Mouse (Mus musculus) liver, embryonic 16.5 days (tissue): ENCODE measurements around the gene Ajm1. TPM values are rescaled to one million over a fixed set of nuclear protein-coding genes. Genes with fewer than 3 reads are reported as not detected.
A peak's percentile ranks its signal among the peaks of the same experiment; 100 is the strongest.

Experiments
- ATAC-seq: fragments of 200-750 bp; cut with Nextera tagmentation; 2 replicates; pipeline ENCODE4 v1.8.0; 2017; ENCODE audit warnings: low read depth, mild to moderate bottlenecking, moderate number of reproducible peaks, moderate library complexity
- H3K27ac ChIP-seq: fragments of 300-500 bp; sonication (generic); 2 replicates; pipeline ENCODE4 v1.5.1; 2014; ENCODE audit warnings: mild to moderate bottlenecking, low read length
- H3K27me3 ChIP-seq: fragments of 300-500 bp; sonication (generic); 2 replicates; pipeline ENCODE4 v1.6.1; 2014; ENCODE audit warnings: low read depth, low read length, mixed read lengths; ENCODE audit not compliant: control insufficient read depth, insufficient read depth
- H3K36me3 ChIP-seq: fragments of 300-500 bp; sonication (generic); 2 replicates; pipeline ENCODE4 v1.6.1; 2014; ENCODE audit warnings: mild to moderate bottlenecking; ENCODE audit not compliant: control insufficient read depth, insufficient read depth
- H3K4me1 ChIP-seq: fragments of 300-500 bp; sonication (generic); 2 replicates; pipeline ENCODE4 v1.6.1; 2014; ENCODE audit warnings: low read depth, low read length, mixed read lengths; ENCODE audit not compliant: control insufficient read depth
- H3K4me2 ChIP-seq: fragments of 300-500 bp; sonication (generic); 2 replicates; pipeline ENCODE4 v1.6.1; 2014; ENCODE audit warnings: low read depth, low read length, mixed read lengths
- H3K4me3 ChIP-seq: fragments of 300-500 bp; sonication (generic); 2 replicates; pipeline ENCODE4 v1.5.1; 2014; ENCODE audit warnings: low read depth, mild to moderate bottlenecking, low read length
- H3K9ac ChIP-seq: fragments of 300-500 bp; sonication (generic); 2 replicates; pipeline ENCODE4 v1.6.1; 2014; ENCODE audit warnings: low read depth, low read length
- H3K9me3 ChIP-seq: fragments of 300-500 bp; sonication (generic); replicated peaks from 2 replicates; pipeline ENCODE4 v1.6.1; 2016; ENCODE audit warnings: low read length; ENCODE audit not compliant: control insufficient read depth
- WGBS: fragments of 180-500 bp; shearing (Covaris S2); extraction: QIAGEN DNeasy Blood & Tissue Kit; methylation state at CpG from one replicate; pipeline ENCODE4 v1.1.7; 2014; ENCODE audit not compliant: insufficient replicate concordance; 5-methylcytosine and 5-hydroxymethylcytosine counted together
- polyA plus RNA-seq: library from polyadenylated mRNA; unstranded; fragments of >200 nt; fragmentation: Nextera tagmentation; extraction: Ambion mirVana; gene quantifications from 2 replicates; pipeline ENCODE4 v1.2.1, GENCODE M21; 2015

Gene Ajm1
- polyA plus RNA-seq, 1 experiment from 2014 or later, result 0.07 TPM

DNA sequence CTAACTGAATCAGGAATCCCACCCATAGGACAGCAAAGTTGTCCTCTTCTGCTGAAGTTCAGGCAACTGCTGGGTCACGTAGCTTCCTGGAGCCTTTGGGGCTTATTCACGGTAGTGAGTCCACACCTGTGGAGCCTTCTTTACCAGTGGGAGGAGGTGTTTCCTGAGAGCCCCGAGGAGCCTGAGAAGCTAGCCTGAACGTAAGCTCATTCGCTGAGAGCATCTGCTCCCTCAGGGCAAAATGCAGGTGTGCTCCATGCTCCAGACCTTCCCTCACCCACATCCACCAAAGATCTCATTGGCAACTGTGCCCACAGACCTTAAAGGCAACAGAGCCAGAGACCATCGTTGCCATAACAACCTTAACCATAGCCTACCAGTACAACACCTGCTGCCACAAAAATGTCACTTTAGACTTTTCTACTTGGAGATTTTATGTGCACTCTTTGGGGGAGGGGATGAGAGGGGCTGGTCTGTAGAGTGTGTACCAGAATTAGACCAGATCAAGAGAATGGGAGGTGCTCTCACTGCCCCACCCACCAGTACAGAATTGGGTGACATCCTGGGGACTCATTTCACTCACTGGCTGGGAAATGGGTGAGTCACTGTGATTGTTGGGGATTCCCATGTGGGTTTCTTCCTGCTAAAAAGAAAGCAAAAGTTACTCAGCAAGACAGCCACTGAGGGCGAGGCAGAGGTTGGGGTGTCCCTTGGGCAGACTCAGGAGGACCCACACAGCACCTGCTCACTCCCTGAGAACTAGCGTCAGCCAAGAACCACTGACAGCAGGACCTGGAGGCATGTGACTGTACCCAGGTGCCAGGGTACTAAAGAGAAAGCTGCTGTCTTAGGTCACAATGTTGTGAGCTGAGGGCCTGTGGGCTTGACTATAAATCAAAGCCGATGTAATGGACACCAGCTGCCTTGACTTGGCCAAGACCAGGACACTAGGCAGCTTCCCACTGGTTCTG is 32.3 kb downstream of the Ajm1 start:
- 66% methylated on average over 9 of the region's 9 CpGs for WGBS
- Histone ChIP-seq H3K9me3 (no peaks in the 10 kb centered on the region), H3K4me1 (peaks cover 16% of the 10 kb centered on the region), H3K9ac (no peak overlapping the region), H3K27me3 (no peaks in the 10 kb centered on the region), H3K27ac (no peak overlapping the region), H3K4me3 (no peak overlapping the region), H3K4me2 (no peak overlapping the region), H3K36me3 (no peaks in the 10 kb centered on the region; the same call in 1 of the 2 replicates)
- no peak for ATAC-seq

DNA sequence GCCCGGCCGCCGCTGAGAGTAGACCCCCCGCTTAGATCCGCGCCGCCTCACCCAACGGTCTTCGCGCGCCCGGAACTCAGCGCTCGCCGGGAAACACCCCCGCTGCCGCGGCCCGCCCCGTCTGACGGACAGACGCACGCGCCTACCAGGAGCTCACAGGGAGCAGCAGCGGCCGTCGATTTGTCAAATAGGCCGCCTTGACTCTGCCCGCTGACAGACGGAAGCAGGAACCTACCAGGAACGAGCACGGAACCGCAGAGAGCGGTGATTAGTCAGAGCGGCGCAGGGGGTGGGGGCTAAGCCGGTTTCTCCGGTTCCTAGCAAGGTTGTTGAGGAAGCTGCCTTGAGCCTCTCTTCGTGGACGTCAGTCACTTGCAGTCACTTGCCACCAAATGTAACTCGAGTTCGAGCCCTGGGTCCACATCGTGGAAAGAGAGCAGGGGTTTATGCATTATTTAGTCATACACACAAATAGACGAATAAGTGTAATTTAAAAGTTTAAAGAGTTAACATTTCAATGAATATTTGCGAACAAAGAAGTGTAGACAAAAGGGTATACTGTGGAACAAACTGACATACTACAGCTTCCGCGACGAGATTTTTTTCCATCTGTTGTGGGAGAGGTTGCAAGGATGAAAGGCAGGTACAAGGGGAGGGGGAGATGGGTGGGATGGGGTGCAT is 34.6 kb downstream of the Ajm1 start, which contains the start of gene Traf2:
Gene Traf2, minus strand, starts transcription at position 130 of the 681 bp plus-strand sequence.
- no peaks in the 10 kb centered on the region for H3K9me3 ChIP-seq
- H3K27ac ChIP-seq, result peak within 1 kb of the TSS; percentile 76
- no peaks in the 10 kb centered on the region; the same call in 1 of the 2 replicates for H3K36me3 ChIP-seq
- peak within 1 kb of the TSS; percentile 83 for H3K4me2 ChIP-seq
- peak within 1 kb of the TSS; percentile 86 for H3K4me3 ChIP-seq
- ATAC-seq, result peak; percentile 99
- H3K4me1 ChIP-seq, result peaks cover 16% of the 10 kb centered on the region
- H3K27me3 ChIP-seq, result no peaks in the 10 kb centered on the region
- WGBS, result 3% methylated on average over 48 of the region's 48 CpGs
- H3K9ac ChIP-seq, result peak within 1 kb of the TSS; percentile 85

DNA sequence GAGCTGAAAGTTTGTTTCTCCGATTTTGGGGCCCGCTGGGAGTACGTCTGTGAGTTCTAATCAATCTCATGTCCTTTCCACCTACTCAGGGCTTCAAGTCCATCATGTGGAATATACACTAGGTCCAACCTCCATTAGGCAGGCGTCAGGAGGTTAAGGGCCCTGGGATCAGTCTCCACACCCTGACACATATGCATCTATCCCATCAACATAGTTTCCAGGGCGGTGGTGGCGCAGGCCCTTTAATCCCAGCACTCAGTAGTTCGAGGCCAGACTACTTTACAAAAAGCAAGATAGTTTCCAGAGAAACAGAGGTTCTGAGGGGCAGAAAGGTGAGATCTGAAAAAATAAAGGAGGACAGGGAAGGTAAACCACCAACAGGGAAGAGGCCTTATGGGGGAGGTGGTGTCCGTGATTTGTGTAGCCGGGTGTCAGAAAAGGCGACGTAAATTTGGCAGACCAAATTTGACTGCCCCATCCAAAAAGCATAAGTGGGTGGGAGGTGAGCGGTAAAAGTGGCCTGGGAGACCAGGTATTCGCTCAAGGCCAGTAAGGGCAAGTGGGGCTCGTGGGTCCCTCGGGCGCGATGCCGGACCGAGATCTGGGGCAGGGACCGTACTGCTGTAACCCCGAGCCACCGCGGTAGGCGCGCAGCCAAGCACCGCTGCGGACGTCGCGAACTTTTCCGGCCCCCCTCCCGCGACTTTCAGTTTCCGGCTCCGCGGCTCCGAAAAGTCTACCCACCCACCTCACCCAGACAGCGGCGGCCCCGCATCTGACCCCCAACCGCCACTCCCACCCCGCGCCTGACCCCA is 35.4 kb downstream of the Ajm1 start:
- Histone ChIP-seq H3K9me3 (no peaks in the 10 kb centered on the region), H3K27ac (peak overlapping the region; percentile 76), H3K9ac (peak overlapping the region; percentile 85), H3K4me2 (peak overlapping the region; percentile 83), H3K36me3 (no peaks in the 10 kb centered on the region; the same call in 1 of the 2 replicates), H3K4me1 (peaks cover 16% of the 10 kb centered on the region), H3K4me3 (peak overlapping the region; percentile 86), H3K27me3 (no peaks in the 10 kb centered on the region)
- 4% methylated on average over 43 of the region's 43 CpGs for WGBS
- peak; percentile 61 for ATAC-seq

DNA sequence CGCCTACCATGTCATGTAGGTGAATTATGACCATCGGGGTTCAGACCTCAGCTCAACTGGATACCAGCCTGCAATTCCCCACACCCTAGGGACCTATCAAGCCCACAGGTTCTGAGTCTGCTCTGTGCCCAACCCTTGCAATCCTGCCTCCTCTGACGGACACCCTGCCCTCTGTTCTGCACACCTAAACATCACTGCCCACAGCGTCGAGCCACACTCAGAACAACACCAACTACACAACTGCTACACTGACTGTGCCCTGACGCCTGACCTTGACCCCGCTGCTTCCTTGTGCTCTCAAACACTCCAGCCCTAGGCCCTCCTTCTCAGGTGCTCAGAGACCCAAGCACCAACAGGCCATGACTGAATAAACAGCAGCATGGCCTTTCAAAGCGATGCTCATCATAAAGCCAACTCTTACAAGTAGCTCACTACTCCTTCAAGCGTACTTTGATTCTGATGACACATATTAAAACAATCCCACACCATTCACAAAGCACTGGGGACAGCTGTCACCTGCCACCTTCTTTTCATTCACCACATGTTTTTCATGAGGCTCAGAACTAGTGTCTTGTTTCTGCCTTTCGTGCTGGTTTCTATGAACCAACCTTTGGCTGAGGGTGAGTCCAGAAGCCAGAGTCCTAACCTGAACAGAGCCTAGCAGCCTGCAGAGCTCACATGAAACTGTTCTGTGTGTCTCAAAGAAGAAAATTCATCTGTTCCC is 39.8 kb downstream of the Ajm1 start:
- H3K36me3 ChIP-seq, result peaks cover 7% of the 10 kb centered on the region
- no peak for ATAC-seq

DNA sequence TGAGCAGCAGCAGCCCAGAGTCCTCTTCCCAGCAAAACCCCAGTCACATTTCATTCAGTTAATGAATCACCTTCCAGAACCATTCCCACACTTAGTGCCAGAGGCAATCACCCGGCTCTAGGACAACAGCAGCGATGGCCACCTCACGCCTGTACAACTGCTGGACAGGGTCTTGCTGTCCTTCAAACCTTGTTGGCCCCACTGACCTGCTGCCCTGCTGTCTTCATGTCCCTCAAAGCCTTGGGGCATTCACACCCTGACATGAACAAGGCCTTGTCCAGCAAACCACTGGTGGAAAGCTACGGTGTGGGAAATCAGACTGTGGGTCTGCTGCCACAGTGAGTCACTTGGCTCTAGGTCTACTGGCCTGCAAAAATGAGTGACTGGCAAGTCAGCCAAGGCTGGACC is 41.0 kb downstream of the Ajm1 start:
- no peaks in the 10 kb centered on the region for H3K9me3 ChIP-seq
- H3K4me3 ChIP-seq, result no peak overlapping the region
- WGBS, result 86% methylated on average over 4 of the region's 4 CpGs
- peaks cover 6% of the 10 kb centered on the region for H3K4me1 ChIP-seq
- no peak overlapping the region for H3K27ac ChIP-seq
- peaks cover 16% of the 10 kb centered on the region for H3K36me3 ChIP-seq
- H3K27me3 ChIP-seq, result no peaks in the 10 kb centered on the region
- ATAC-seq, result no peak
- no peak overlapping the region for H3K9ac ChIP-seq
- H3K4me2 ChIP-seq, result no peak overlapping the region

More for the DNA sequence above, 39.8 kb downstream of the Ajm1 start:
- H3K4me3 ChIP-seq, result no peak overlapping the region
- H3K27ac ChIP-seq, result no peak overlapping the region
- H3K4me2 ChIP-seq, result no peak overlapping the region
- H3K27me3 ChIP-seq, result no peaks in the 10 kb centered on the region
- peaks cover 12% of the 10 kb centered on the region for H3K4me1 ChIP-seq
- H3K9ac ChIP-seq, result no peak overlapping the region
- H3K9me3 ChIP-seq, result no peaks in the 10 kb centered on the region
- WGBS, result 76% methylated on average over 10 of the region's 10 CpGs

DNA sequence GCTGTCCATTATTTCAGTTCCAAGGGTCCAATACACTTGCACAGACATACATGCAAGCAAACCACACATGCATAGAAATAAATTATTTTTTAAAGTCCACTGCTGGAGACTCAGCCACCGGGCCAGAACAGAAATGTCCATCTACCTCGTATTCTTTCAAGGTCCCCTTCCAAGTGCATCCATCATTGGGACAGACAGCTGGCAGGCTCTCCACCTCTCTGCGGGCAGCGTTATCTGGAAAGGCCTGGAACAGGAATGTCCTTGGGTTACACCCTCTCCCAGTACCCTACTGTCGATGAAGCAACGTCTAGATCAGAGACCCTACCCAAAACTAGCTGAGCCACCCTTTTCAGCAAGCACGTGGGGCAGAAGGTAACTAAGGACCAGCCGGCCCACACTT is 45.0 kb downstream of the Ajm1 start:
- Histone ChIP-seq H3K36me3 (peaks cover 18% of the 10 kb centered on the region), H3K27me3 (no peaks in the 10 kb centered on the region), H3K4me1 (no peaks in the 10 kb centered on the region), H3K4me2 (no peak overlapping the region), H3K4me3 (no peak overlapping the region), H3K9me3 (no peaks in the 10 kb centered on the region), H3K9ac (no peak overlapping the region), H3K27ac (no peak overlapping the region)
- ATAC-seq, result no peak
- 82% methylated on average over 8 of the region's 8 CpGs for WGBS

DNA sequence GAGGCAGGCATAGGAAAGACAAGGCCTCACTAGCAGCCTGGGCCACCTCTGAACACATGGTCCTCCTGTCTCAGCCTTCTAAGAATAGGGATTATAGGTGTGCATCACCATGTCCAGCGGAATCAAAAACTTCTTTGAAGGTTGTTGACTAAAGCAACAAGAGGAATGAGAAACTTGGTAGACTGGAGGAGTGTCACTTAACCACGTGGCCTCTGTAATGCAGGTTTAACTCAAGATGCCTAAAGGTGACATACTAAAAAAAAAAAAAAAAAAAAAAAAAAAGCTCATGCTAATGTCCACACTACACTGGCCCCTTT is 46.7 kb downstream of the Ajm1 start:
- H3K9me3 ChIP-seq, result no peaks in the 10 kb centered on the region
- H3K4me2 ChIP-seq, result no peak overlapping the region
- no peak overlapping the region for H3K4me3 ChIP-seq
- H3K4me1 ChIP-seq, result no peaks in the 10 kb centered on the region
- ATAC-seq, result no peak
- H3K36me3 ChIP-seq, result peaks cover 23% of the 10 kb centered on the region
- no peak overlapping the region for H3K9ac ChIP-seq
- H3K27me3 ChIP-seq, result no peaks in the 10 kb centered on the region
- H3K27ac ChIP-seq, result no peak overlapping the region
- 83% methylated on average over 2 of the region's 2 CpGs for WGBS

DNA sequence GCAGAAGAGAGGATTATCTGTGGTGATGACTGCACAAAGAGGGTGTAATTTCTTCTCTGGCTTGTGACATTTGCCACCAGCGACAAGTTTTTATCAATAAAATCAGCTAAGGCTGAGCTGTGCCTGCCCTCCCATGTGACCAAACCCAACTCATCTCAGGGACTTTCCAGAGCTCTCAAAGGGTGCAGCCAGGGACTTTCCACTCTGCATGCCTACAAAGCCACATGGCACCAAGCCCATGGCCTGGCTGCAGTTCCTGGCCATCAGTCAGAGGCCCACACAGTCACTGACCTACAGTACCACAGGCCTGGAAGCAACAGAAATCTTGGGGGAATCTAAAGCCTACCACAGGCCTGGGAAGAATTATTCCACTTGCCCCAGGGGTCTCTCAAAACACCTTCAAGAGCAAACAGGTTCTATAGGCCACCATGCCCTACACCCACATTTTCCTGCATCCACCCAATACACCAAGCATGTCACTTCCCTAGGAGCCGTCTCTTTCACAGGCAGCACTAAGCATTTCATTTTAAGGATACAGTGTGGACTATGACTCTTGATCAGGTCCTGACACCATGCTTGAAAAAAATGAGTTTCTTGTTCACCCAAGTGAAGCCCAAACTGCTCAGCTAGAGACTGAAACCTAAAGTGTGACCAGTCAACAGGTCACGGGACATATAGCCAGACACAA is 47.2 kb downstream of the Ajm1 start:
- no peak for ATAC-seq
- Histone ChIP-seq H3K27ac (no peak overlapping the region), H3K9ac (no peak overlapping the region), H3K4me3 (no peak overlapping the region), H3K4me2 (no peak overlapping the region), H3K36me3 (peaks cover 23% of the 10 kb centered on the region), H3K4me1 (no peaks in the 10 kb centered on the region), H3K27me3 (no peaks in the 10 kb centered on the region), H3K9me3 (no peaks in the 10 kb centered on the region)
- WGBS, result 58% methylated on average over 3 of the region's 3 CpGs
